Mouse (Mus musculus) heart, postnatal 10 days (tissue): ENCODE results near the gene Agxt. TPM values are rescaled to one million over a fixed set of nuclear protein-coding genes. Genes with fewer than 3 reads are reported as not detected.
A peak's percentile ranks its signal among the peaks of the same experiment; 100 is the strongest.

Source experiments
- DNase-seq, 2 experiments: peaks; one replicate each; pipeline ENCODE4 v3.0.0; 2021
- intact Hi-C: fragments of 180-260 bp; cut with DNase I; formaldehyde crosslinking; loops from one replicate; pipeline ENCODE4 v1.15.1; 2025
- total RNA-seq, 2 experiments: library from RNA; stranded (reverse); gene quantifications; 2 replicates each; pipeline ENCODE4 v1.2.3; 2021

Gene Agxt
- not detected for total RNA-seq

- no peak for DNase-seq
- intact Hi-C loops: no loop called here
These were observed at the start of gene Agxt for GRCm38 (mm10) chr1:93135036-93135526. TSS of gene Agxt (plus strand) at chr1:93135240.

GRCm38 (mm10) chr1:93092582-93092981, 42.5 kb upstream of the Agxt start:
- intact Hi-C loops: no loop called here

GRCm38 (mm10) chr1:93098956-93099355, 36.1 kb upstream of the Agxt start:
- DNase-seq: no peak
- intact Hi-C loops: no loop called here

More at GRCm38 (mm10) chr1:93092582-93092981, 42.5 kb upstream of the Agxt start:
- no peak for DNase-seq

GRCm38 (mm10) chr1:93100243-93100575, 34.8 kb upstream of the Agxt start:
- no peak for DNase-seq
- intact Hi-C loops: no loop called here

DNA sequence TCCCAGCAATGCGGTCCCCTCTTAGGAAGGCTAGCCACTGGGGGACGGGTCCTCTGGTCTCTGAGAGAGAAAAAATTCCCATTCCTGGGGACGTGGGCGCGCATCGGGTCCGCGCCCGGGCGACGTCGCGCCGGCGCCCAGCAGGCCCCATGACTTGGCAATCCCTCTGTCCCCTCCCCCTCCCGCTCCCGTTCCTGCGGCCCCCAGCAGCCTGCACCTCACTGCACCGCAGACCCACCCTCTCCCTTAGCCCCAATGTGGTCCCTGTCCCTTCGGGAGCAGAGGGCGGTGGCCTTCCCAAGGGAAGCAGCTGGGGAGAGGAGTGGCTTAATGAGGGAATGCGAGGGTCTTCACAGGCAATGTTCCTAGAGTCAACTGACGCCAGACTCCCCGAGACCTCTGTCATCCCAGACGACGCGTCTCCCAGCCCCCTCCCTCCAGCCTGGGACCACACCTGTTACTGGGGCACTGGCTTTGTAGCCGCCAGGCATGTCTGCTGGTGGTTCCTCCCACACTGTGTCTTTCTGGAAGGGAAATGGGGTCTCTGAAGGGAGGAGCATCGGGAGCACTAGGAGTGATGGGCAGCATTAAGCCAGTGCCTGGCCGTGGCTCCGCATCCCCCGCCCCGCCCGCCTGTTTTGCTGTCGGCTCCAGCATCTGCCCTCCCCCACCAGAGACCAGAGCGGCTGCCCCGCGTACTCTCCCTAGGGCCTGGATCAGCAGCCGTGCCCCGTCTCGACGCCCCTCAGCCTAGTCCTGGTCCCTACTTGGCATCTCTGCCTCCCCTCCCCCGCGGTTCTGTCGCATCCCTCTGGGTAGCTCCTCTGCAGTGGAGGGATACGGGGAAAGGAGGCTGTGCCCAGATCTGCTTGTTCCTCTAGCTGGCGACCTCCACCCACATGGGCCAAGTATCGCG, 34.2 kb upstream of the Agxt start:
- intact Hi-C loops: no loop called here
- DNase-seq: peak; percentile 28 to 38

GRCm38 (mm10) chr1:93101571-93102061, 33.4 kb upstream of the Agxt start, which contains the start of gene Kif1a:
TSS of gene Kif1a (minus strand) at chr1:93101951.
- DNase-seq: peak; percentile 23 to 31
- intact Hi-C loops: no loop called here

- intact Hi-C loops: no loop called here
- DNase-seq: no peak
These were observed 32.3 kb upstream of the Agxt start for GRCm38 (mm10) chr1:93102700-93103099.

DNA sequence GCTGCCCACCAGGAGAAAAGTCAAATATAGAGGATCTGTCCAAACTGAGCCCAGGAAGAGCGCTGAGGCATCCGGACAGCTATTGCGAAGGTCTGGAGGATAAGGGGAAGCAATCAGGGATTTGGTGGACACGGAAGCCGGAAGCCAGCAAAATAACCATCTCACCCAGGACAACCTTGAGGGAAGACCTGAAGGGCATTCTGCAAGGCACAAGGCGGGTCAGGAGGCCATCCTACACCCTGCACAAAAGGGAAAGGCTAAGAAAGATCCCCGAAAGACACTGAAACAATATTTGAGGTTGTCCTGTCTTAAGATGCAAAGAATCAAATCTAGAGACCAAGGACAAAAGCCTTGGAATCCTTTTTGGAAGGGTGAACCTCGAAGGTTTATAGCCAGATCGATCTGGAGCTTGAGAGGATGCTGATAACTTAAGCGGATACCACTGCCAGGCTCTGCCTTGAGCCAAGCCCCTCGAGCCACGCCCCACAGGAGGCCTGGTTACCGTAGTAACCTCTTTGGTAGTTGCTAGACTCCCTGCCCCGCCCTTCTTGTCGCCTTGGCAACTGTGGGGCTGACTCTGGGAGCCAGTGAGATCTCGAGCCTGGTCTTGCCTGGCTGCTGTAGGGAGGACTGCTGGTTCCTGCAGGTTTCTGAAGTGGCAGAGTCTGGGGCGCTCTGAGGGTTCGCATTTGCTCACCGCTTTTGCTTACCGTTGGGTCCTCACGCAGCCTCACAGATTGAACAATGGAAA, 20.2 kb upstream of the Agxt start:
- DNase-seq: peak; percentile 56 to 60
- intact Hi-C loops: no loop called here

- intact Hi-C loops: no loop called here
- DNase-seq: no peak
These were observed 19.6 kb upstream of the Agxt start for GRCm38 (mm10) chr1:93115471-93115870.

GRCm38 (mm10) chr1:93118816-93119215, 16.2 kb upstream of the Agxt start:
- DNase-seq: no peak
- intact Hi-C loops: no loop called here

DNA sequence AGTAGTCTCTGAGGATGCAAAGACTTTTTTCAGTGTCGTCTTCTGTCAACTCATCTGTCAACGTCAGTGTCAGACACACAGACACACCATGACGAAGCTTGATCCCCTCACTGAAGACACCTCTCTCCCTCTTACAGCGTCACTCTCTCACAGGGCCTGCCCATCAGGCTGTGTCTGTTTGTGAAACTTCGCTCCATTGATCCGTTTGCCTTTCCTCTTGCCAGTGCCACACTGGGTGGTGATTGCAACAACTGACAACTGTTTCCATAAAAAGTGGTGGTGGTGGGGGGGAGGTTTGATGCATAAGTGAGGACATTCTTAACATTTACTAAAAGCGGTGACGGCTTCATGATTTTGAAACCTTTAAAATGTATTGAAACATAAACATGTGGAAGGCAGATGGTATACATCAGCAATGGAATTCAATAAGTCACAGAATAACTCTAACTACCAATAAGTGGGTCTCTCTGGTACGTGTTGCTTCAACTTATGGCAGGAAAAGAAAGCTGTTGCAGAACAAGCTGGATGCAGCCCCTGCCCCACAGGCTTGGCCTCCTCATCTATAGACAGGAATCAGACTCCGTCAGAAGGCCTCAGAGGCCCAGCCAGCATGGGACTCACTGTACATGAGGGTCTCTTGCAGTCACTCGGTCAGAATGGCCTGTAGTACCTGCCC, 11.7 kb upstream of the Agxt start:
- intact Hi-C loops: no loop called here
- DNase-seq: no peak

DNA sequence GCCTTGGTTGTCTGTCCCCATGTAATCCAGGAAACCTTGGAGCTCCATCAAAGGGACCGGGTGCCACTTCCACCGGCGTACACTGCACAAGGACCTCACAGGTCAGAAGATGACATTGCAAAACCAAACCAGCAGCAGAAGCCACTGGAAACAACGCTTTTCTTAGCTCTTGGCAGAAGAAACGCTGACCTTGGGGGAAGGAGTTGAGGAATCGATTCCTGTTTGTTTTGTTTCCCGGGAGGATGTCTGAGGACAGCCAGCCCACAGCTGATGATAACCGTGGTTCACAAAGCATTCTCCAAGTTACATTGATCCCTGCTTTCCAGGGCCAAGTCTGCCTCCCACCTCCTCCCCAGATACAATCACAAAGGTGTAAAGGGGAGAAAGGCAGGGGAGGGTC, 11.0 kb upstream of the Agxt start:
- no peak for DNase-seq
- intact Hi-C loops: loop anchor here (2.0 kb wide), 1 partner anchor 169 kb away; no protein-coding TSS in a partner anchor

DNA sequence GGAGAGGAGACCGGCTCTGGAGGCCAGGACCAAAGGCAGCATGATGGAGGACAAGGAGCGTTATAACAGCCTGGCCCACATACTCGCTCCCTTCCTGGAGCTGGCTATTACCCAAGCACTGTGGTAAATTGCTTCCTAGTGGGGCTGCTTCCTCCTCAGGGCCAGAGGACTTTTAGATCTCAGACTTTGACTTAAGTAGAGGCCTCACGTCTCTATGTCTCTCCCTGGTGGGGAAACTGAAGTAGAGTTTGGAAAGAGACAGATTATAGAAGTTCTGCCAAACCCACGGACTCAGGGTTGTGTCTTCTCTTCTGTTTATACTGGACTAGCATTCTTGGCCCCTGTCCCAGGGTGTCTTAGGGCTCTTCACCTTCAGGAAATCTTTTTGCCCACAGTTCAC, 9.8 kb upstream of the Agxt start:
- DNase-seq: peak; percentile 25 to 29

GRCm38 (mm10) chr1:93128209-93128608, 6.8 kb upstream of the Agxt start:
- intact Hi-C loops: no loop called here
- no peak for DNase-seq

More for the DNA sequence above, 9.8 kb upstream of the Agxt start:
- intact Hi-C loops: loop anchor here (2.0 kb wide), 1 partner anchor 170 kb away; no protein-coding TSS in a partner anchor

GRCm38 (mm10) chr1:93128710-93129349, 6.2 kb upstream of the Agxt start:
- intact Hi-C loops: no loop called here
- DNase-seq: peak; percentile 59 to 78

- intact Hi-C loops: no loop called here
- DNase-seq: no peak
These were observed 4.6 kb upstream of the Agxt start for GRCm38 (mm10) chr1:93130242-93130983.

GRCm38 (mm10) chr1:93132676-93133075, 2.4 kb upstream of the Agxt start:
- no peak for DNase-seq

GRCm38 (mm10) chr1:93138534-93138933, 3.5 kb downstream of the Agxt start:
- intact Hi-C loops: no loop called here
- peak; percentile 14 to 24 for DNase-seq

More at GRCm38 (mm10) chr1:93132676-93133075, 2.4 kb upstream of the Agxt start:
- intact Hi-C loops: no loop called here

GRCm38 (mm10) chr1:93139713-93140112, 4.7 kb downstream of the Agxt start:
- peak; percentile 42 to 52 for DNase-seq
- intact Hi-C loops: no loop called here
